Mouse (Mus musculus) lung, embryonic 16.5 days (tissue): ENCODE results near the gene L1td1. TPM values are rescaled to one million over a fixed set of nuclear protein-coding genes. Genes with fewer than 3 reads are reported as not detected.

Experiments used
- polyA plus RNA-seq: library from polyadenylated mRNA; unstranded; fragments of >200 nt; fragmentation: Nextera tagmentation; extraction: Ambion mirVana; gene quantifications from 2 replicates; pipeline ENCODE4 v1.2.1, GENCODE M21; 2015

The L1td1 gene
- polyA plus RNA-seq, 1 experiment from 2014 or later: 0.18 TPM

Other genes starting within 250 kb of the L1td1 start
- 2.5 and 3.3 TPM in 2 replicates for gene Kank4, start 90.8 kb downstream of the L1td1 start, polyA plus RNA-seq
- gene I0C0044D17Rik, start 97.1 kb downstream of the L1td1 start, polyA plus RNA-seq: not detected in 2 replicates
- 62.1 and 69.4 TPM in 2 replicates for gene Usp1, start 197.1 kb downstream of the L1td1 start, polyA plus RNA-seq